Mouse (Mus musculus) bone marrow, adult 2 months (tissue): ENCODE data around the gene Slc5a10. TPM values are rescaled to one million over a fixed set of nuclear protein-coding genes. Genes with fewer than 3 reads are reported as not detected.

Source experiments
- H3K27ac ChIP-seq: fragments of 200-500 bp; 2 replicates; pipeline ENCODE4 v1.5.1; 2012; ENCODE audit warnings: low read depth, mild to moderate bottlenecking, control low read depth, inconsistent platforms, low read length; ENCODE audit not compliant: control insufficient read depth, poor library complexity, insufficient read depth
- H3K4me1 ChIP-seq: fragments of 200-500 bp; 2 replicates; pipeline ENCODE4 v1.6.1; 2011; ENCODE audit warnings: low read length; ENCODE audit not compliant: control insufficient read depth, insufficient read depth
- H3K4me3 ChIP-seq: fragments of 200-500 bp; replicated peaks from 2 replicates; pipeline ENCODE3; 2011; ENCODE audit warnings: mild to moderate bottlenecking, low read depth, low read length, control low read depth; ENCODE audit not compliant: control insufficient read depth
- CTCF ChIP-seq: fragments of 200-500 bp; IDR thresholded peaks from 2 replicates; pipeline ENCODE4 v1.5.1; 2011; ENCODE audit warnings: low read length, control low read depth; ENCODE audit not compliant: control insufficient read depth, insufficient read depth
- POLR2A ChIP-seq: fragments of 200-500 bp; IDR thresholded peaks from 2 replicates; pipeline ENCODE4 v1.6.1; 2011; ENCODE audit warnings: low read depth, mild to moderate bottlenecking, control low read depth, low read length, borderline replicate concordance; ENCODE audit not compliant: control insufficient read depth
- WGBS: fragments of 180-500 bp; shearing (Covaris S2); methylation state at CpG from one replicate; pipeline ENCODE4 v1.1.7; 2018; 5-methylcytosine and 5-hydroxymethylcytosine counted together
- polyA plus RNA-seq: library from polyadenylated mRNA; stranded (reverse); fragments of >200 nt; gene quantifications from 2 replicates; pipeline ENCODE4 v1.2.4, GENCODE M21; 2011; ENCODE audit warnings: low replicate concordance; ENCODE audit not compliant: missing spikeins, insufficient read depth, insufficient read length

The Slc5a10 gene
- polyA plus RNA-seq, 1 experiment, result not detected

DNA sequence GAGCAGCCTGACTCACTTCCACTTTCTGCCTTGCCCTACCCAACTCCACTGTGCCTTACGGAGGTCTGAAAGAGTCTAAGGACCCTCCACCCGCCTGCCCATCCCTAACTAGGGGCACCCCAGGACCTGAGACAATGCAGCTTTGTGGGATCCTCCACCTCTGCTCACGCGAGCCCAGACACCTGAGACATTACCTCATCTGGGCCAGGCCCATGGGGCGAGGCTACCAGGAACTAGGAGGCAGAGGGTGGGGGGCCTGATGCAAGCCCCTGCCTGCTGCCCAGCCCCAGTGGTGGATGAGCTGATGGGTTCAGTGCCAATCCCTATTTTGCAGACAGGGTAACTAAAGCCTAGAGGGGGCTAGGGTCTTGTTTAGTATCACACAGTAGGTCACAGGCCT is 21.2 kb downstream of the Slc5a10 start:
- H3K27ac ChIP-seq, result no peak overlapping the region
- no peak overlapping the region for H3K4me3 ChIP-seq
- TF ChIP-seq CTCF (no peak), POLR2A (no peak)
- H3K4me1 ChIP-seq, result no peaks in the 10 kb centered on the region
- 79% methylated on average over 5 of the region's 5 CpGs for WGBS

DNA sequence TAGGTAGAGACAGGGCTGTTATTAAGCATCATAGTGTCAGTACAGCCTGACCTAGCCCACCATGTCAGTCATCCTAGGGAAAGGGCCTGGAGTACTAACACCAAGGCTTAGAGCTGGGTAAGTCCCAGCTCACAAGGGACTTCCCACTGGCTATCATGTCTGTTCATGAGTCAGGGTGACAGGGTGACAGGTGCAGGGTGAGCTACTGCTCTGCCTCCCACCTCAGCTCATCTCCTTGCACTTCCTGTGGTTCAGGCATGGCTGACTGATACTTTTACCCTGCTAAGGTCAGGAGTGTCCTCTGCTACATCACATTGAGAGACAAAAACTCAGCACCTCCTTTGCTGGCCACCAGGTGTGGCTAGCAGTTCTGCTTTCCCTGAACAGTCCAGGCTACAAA is 21.8 kb downstream of the Slc5a10 start:
- no peak overlapping the region for H3K4me3 ChIP-seq
- no peaks in the 10 kb centered on the region for H3K4me1 ChIP-seq
- no peak overlapping the region for H3K27ac ChIP-seq
- no peak for TF ChIP-seq POLR2A
- TF ChIP-seq CTCF, result no peak

DNA sequence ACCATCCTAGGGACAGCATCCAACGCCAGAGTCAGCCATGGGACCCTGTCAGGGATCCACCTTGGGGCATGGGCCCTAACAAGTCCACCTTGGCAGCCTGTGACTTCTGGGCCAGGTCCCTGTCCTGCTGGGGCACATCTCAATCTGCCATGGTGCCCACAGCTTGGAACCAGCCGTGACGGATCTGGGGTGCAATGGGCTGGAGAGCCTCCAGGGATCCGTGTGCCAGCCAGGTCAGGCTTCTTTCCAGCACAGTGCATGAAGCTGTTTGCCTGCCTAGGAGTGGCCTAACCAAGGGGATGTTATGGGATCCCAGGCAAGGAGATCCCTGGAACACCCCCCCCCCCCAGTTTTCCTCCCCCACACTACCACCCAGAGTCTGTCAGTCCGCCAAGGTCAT is 27.6 kb downstream of the Slc5a10 start:
- 81% methylated on average over 5 of the region's 5 CpGs for WGBS
- Histone ChIP-seq H3K4me1 (no peaks in the 10 kb centered on the region), H3K27ac (no peak overlapping the region), H3K4me3 (no peak overlapping the region)
- no peak for TF ChIP-seq POLR2A
- no peak for TF ChIP-seq CTCF

DNA sequence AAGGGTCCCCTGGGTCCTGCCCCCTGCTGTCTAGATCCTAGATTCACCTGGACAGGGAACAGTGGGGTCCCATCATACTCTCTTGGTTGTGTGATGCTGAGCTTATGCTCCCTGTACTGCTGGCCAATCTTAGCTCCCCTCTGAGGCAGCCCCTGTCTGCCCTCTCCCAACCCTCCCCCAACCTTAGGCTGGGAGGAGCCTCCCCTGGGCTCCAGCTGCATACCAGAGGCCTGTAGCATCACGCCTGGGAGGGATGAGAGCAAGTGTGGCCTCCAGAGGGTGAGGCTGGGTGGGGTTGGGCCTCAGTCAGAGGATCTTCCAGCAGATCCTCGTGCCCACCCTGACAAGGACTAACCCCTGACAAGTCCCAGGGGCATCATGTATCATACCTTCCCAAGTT is 33.0 kb downstream of the Slc5a10 start:
- 74% methylated on average over 2 of the region's 2 CpGs for WGBS
- Histone ChIP-seq H3K4me1 (peaks cover 3% of the 10 kb centered on the region; the same call in 1 of the 2 replicates), H3K27ac (no peak overlapping the region), H3K4me3 (no peak overlapping the region)
- TF ChIP-seq POLR2A (no peak), CTCF (no peak)

DNA sequence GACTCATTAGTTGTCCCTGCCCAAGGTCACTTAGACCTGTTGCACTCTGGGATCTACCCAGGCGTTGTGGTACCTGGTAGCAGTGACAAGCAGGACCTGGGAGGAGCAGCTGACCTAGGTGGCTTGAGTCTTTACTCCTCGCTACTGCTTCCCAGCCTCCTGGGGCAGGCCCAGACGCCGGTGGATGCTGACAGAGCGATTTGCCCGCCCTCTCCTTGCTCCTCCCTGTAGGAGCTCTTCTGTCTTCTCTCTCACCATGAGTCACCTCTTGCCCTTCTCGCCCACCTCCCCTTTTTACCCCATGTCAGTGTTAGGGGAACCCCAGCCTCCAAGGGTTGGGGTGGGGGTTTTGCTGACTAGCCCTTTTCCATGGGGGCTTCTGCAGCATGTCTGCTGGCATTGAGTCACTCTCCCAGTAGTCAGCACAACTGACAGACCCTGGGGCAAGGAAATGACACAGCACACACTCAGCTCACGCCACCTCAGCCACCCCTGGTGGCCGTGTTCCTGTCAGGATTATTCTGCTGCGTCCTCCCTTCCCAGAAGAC is 33.6 kb downstream of the Slc5a10 start:
- TF ChIP-seq CTCF, result no peak
- no peak for TF ChIP-seq POLR2A
- WGBS, result 68% methylated on average over 10 of the region's 10 CpGs
- Histone ChIP-seq H3K27ac (no peak overlapping the region), H3K4me1 (peaks cover 3% of the 10 kb centered on the region; the same call in 1 of the 2 replicates), H3K4me3 (no peak overlapping the region)

DNA sequence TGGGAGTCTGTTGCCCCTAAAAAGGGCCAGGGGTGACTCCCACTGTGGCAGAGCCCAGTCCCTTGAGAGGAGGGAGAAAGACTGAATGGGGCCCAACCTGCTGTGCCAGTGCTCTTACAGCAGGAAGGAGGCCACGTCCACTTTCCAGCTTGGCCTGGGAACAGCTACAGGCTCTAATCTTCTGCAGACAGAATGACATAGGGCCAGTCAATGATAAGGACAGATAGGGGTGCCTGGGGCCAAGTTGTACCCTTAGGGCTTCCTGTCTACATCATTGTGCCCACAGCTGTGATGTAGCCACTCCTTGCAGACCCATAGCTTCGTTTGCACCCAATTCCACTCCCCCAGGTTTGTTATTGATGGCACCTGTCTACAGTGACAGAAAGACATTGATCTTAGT is 34.5 kb downstream of the Slc5a10 start:
- TF ChIP-seq CTCF (no peak), POLR2A (no peak)
- H3K27ac ChIP-seq, result no peak overlapping the region
- WGBS, result 22% methylated on average over 2 of the region's 2 CpGs
- no peak overlapping the region for H3K4me3 ChIP-seq
- peaks cover 3% of the 10 kb centered on the region; the same call in 1 of the 2 replicates for H3K4me1 ChIP-seq

DNA sequence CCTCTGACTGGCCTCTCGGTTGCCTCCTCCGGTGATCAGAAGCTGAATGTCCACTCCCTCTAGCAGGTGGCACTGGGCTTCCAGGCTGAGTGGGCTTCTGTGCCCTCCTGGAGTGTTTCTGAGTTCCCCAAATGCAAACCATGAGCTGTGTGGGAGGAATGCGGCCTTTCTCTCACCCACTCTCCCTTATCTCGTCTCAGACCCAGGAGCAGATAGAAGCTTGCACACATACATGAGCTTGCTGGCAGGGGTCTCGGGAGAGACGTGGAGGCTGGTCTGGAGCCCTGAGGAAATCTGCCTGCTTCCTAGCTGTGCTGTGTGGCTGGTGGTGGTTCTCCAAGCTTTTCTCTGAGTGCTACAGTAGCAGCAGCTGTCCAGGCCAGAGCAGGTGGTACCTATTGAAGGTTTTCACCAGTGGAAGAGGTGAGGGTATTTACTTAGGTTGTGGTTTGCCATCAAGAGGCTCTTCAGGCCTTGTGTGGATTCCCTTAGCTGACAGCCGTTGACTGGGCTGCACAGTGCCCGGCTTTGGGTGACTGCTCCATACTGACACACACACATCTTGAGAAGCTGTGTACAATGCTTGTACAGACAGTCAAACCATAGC is 35.4 kb downstream of the Slc5a10 start:
- Histone ChIP-seq H3K4me1 (peaks cover 3% of the 10 kb centered on the region; the same call in 1 of the 2 replicates), H3K4me3 (no peak overlapping the region), H3K27ac (no peak overlapping the region)
- TF ChIP-seq CTCF (no peak), POLR2A (no peak)
- 82% methylated on average over 8 of the region's 8 CpGs for WGBS

DNA sequence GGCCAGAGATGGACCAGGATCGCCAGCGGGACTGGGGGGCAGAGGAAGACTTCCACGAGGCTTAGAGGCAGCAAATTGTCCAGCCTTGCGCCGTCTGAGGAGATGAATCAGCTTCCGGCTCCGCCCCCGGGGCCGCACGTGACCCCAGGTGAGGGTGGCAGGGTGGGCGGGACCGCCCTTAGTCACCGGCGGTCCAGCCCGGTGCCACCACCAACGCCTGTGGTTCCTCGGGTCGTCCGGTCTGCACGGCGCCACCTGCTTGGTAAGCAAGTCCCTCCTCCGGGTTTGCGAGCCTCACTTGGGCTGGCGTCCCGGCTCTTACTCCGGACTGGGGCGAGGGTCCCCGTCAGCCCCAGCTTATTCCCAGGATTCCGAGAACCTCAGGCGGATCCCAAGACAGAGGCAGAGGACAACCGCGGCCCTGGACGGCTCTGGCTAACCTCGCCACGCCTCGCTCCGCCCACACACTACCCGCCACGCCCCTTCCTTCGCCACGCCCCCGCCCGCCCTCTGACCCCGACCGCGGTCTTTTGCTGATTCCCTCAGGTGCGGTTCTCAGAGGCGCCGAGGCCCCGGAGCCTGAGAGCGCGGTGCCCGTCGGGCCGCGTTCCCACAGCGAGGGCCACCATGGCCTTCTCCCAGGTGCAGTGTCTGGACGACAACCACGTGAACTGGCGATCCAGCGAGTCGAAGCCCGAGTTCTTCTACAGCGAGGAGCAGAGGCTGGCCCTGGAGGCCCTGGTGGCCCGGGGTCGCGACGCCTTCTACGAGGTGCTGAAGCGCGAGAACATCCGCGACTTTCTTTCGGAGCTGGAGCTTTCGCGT is 36.5 kb downstream of the Slc5a10 start, which contains the start of gene Fam83g:
Fam83g (plus strand) TSS at position 185 of the 825 bp plus-strand sequence.
- peaks cover 3% of the 10 kb centered on the region; the same call in 1 of the 2 replicates for H3K4me1 ChIP-seq
- H3K27ac ChIP-seq, result no peak within 1 kb of the TSS; the same call in 1 of the 2 replicates
- TF ChIP-seq POLR2A (no peak), CTCF (no peak)
- H3K4me3 ChIP-seq, result peak within 1 kb of the TSS; percentile 47
- 6% methylated on average over 76 of the region's 76 CpGs for WGBS
